Mouse (Mus musculus): ENCODE measurements around the gene Ccnk. TPM values are rescaled to one million over a fixed set of nuclear protein-coding genes. Genes with fewer than 3 reads are reported as not detected.

Gene Ccnk
- polyA plus RNA-seq, 1 experiment from 2014 or later = 2.4 TPM

GRCm38 (mm10) chr12:108226216-108226615 lies 46.8 kb downstream of the Ccnk start:
- WGBS = 81% methylated on average over 13 of the region's 13 CpGs
- no peak overlapping the region for H3K27ac ChIP-seq (ENCODE audit: low read length)
- H3K27me3 ChIP-seq (ENCODE audit: control insufficient read depth, insufficient read depth, low read depth, low read length) = no peaks in the 10 kb centered on the region
- H3K4me1 ChIP-seq (replicated peaks; ENCODE audit: control insufficient read depth, insufficient read depth, low read length) = peaks cover 12% of the 10 kb centered on the region
- H3K9ac ChIP-seq (ENCODE audit: low read length) = no peak overlapping the region
- H3K4me2 ChIP-seq (ENCODE audit: low read depth, low read length) = no peak overlapping the region
- no peaks in the 10 kb centered on the region for H3K9me3 ChIP-seq (ENCODE audit: control insufficient read depth, low read length)
- no peaks in the 10 kb centered on the region for H3K36me3 ChIP-seq (ENCODE audit: control insufficient read depth, insufficient read depth, low read length)
- H3K4me3 ChIP-seq (ENCODE audit: low read length) = no peak overlapping the region
- ATAC-seq (ENCODE audit: low read depth) = no peak

- no peaks in the 10 kb centered on the region for H3K9me3 ChIP-seq (ENCODE audit: control insufficient read depth, low read length)
- H3K4me3 ChIP-seq (ENCODE audit: low read length) = no peak overlapping the region
- peaks cover 7% of the 10 kb centered on the region for H3K4me1 ChIP-seq (replicated peaks; ENCODE audit: control insufficient read depth, insufficient read depth, low read length)
- no peak overlapping the region for H3K27ac ChIP-seq (ENCODE audit: low read length)
- H3K27me3 ChIP-seq (ENCODE audit: control insufficient read depth, insufficient read depth, low read depth, low read length) = no peaks in the 10 kb centered on the region
- no peaks in the 10 kb centered on the region for H3K36me3 ChIP-seq (ENCODE audit: control insufficient read depth, insufficient read depth, low read length)
- no peak overlapping the region for H3K9ac ChIP-seq (ENCODE audit: low read length)
- no peak for ATAC-seq (ENCODE audit: low read depth)
- WGBS = 86% methylated on average over 12 of the region's 12 CpGs
- no peak overlapping the region for H3K4me2 ChIP-seq (ENCODE audit: low read depth, low read length)
These were observed 47.6 kb downstream of the Ccnk start for GRCm38 (mm10) chr12:108226941-108227340.

DNA sequence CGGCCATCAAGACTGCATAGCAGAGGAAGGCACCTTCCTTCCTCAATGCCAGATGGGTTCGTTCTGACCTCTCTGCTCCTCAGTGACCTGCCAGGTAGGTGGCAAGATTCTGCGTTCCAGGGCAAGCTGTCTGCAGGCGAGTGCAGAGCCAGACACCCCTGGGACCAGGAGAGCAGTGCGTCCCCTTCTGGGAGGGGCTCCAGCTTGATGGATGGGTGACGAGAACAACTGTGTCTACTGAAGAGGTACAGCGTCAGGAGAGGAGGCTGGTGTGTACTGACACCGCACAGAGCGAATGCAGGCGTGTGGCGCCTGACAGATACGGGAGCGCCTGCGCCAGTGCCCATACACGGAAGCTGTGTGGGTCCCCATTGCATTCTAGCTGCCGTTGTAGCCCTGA lies 48.1 kb downstream of the Ccnk start:
- Histone ChIP-seq H3K4me3 (ENCODE audit: low read length) (no peak overlapping the region), H3K4me2 (ENCODE audit: low read depth, low read length) (no peak overlapping the region), H3K9ac (ENCODE audit: low read length) (no peak overlapping the region), H3K27ac (ENCODE audit: low read length) (no peak overlapping the region), H3K4me1 (replicated peaks; ENCODE audit: control insufficient read depth, insufficient read depth, low read length) (peaks cover 7% of the 10 kb centered on the region), H3K27me3 (ENCODE audit: control insufficient read depth, insufficient read depth, low read depth, low read length) (no peaks in the 10 kb centered on the region), H3K36me3 (ENCODE audit: control insufficient read depth, insufficient read depth, low read length) (no peaks in the 10 kb centered on the region), H3K9me3 (ENCODE audit: control insufficient read depth, low read length) (no peaks in the 10 kb centered on the region)
- WGBS = 80% methylated on average over 16 of the region's 16 CpGs
- ATAC-seq (ENCODE audit: low read depth) = no peak

- no peak overlapping the region for H3K9ac ChIP-seq (ENCODE audit: low read length)
- H3K4me3 ChIP-seq (ENCODE audit: low read length) = no peak overlapping the region
- no peak for ATAC-seq (ENCODE audit: low read depth)
- no peak overlapping the region for H3K27ac ChIP-seq (ENCODE audit: low read length)
- H3K9me3 ChIP-seq (ENCODE audit: control insufficient read depth, low read length) = no peaks in the 10 kb centered on the region
- no peaks in the 10 kb centered on the region for H3K36me3 ChIP-seq (ENCODE audit: control insufficient read depth, insufficient read depth, low read length)
- peaks cover 12% of the 10 kb centered on the region for H3K4me1 ChIP-seq (replicated peaks; ENCODE audit: control insufficient read depth, insufficient read depth, low read length)
- H3K4me2 ChIP-seq (ENCODE audit: low read depth, low read length) = no peak overlapping the region
- H3K27me3 ChIP-seq (ENCODE audit: control insufficient read depth, insufficient read depth, low read depth, low read length) = no peaks in the 10 kb centered on the region
- 63% methylated on average over 12 of the region's 12 CpGs for WGBS
These were observed 50.7 kb downstream of the Ccnk start for GRCm38 (mm10) chr12:108230077-108230476.

- Histone ChIP-seq H3K27ac (ENCODE audit: low read length) (no peak overlapping the region), H3K4me2 (ENCODE audit: low read depth, low read length) (no peak overlapping the region), H3K9me3 (ENCODE audit: control insufficient read depth, low read length) (no peaks in the 10 kb centered on the region), H3K27me3 (ENCODE audit: control insufficient read depth, insufficient read depth, low read depth, low read length) (no peaks in the 10 kb centered on the region), H3K4me1 (replicated peaks; ENCODE audit: control insufficient read depth, insufficient read depth, low read length) (peaks cover 9% of the 10 kb centered on the region), H3K36me3 (ENCODE audit: control insufficient read depth, insufficient read depth, low read length) (no peaks in the 10 kb centered on the region), H3K9ac (ENCODE audit: low read length) (no peak overlapping the region), H3K4me3 (ENCODE audit: low read length) (no peak overlapping the region)
- peak; percentile 34; the same call in 1 of the 2 replicates for ATAC-seq (ENCODE audit: low read depth)
- 40% methylated on average over 17 of the region's 18 CpGs for WGBS
These were observed 51.7 kb downstream of the Ccnk start for GRCm38 (mm10) chr12:108230821-108231794.

- no peak overlapping the region for H3K27ac ChIP-seq (ENCODE audit: low read length)
- no peak for ATAC-seq (ENCODE audit: low read depth)
- H3K4me2 ChIP-seq (ENCODE audit: low read depth, low read length) = no peak overlapping the region
- H3K36me3 ChIP-seq (ENCODE audit: control insufficient read depth, insufficient read depth, low read length) = no peaks in the 10 kb centered on the region
- H3K4me3 ChIP-seq (ENCODE audit: low read length) = no peak overlapping the region
- H3K9ac ChIP-seq (ENCODE audit: low read length) = no peak overlapping the region
- WGBS = 53% methylated on average over 9 of the region's 9 CpGs
- no peaks in the 10 kb centered on the region for H3K9me3 ChIP-seq (ENCODE audit: control insufficient read depth, low read length)
- peaks cover 15% of the 10 kb centered on the region for H3K4me1 ChIP-seq (replicated peaks; ENCODE audit: control insufficient read depth, insufficient read depth, low read length)
- H3K27me3 ChIP-seq (ENCODE audit: control insufficient read depth, insufficient read depth, low read depth, low read length) = no peaks in the 10 kb centered on the region
These were observed 52.5 kb downstream of the Ccnk start for GRCm38 (mm10) chr12:108231901-108232300.

GRCm38 (mm10) chr12:108233736-108234135 lies 54.4 kb downstream of the Ccnk start:
- no peak for ATAC-seq (ENCODE audit: low read depth)
- Histone ChIP-seq H3K4me3 (ENCODE audit: low read length) (no peak overlapping the region), H3K4me2 (ENCODE audit: low read depth, low read length) (no peak overlapping the region), H3K27ac (ENCODE audit: low read length) (no peak overlapping the region), H3K36me3 (ENCODE audit: control insufficient read depth, insufficient read depth, low read length) (no peaks in the 10 kb centered on the region), H3K9ac (ENCODE audit: low read length) (no peak overlapping the region), H3K4me1 (replicated peaks; ENCODE audit: control insufficient read depth, insufficient read depth, low read length) (peaks cover 28% of the 10 kb centered on the region), H3K27me3 (ENCODE audit: control insufficient read depth, insufficient read depth, low read depth, low read length) (no peaks in the 10 kb centered on the region), H3K9me3 (ENCODE audit: control insufficient read depth, low read length) (no peaks in the 10 kb centered on the region)
- 79% methylated on average over 6 of the region's 6 CpGs for WGBS

DNA sequence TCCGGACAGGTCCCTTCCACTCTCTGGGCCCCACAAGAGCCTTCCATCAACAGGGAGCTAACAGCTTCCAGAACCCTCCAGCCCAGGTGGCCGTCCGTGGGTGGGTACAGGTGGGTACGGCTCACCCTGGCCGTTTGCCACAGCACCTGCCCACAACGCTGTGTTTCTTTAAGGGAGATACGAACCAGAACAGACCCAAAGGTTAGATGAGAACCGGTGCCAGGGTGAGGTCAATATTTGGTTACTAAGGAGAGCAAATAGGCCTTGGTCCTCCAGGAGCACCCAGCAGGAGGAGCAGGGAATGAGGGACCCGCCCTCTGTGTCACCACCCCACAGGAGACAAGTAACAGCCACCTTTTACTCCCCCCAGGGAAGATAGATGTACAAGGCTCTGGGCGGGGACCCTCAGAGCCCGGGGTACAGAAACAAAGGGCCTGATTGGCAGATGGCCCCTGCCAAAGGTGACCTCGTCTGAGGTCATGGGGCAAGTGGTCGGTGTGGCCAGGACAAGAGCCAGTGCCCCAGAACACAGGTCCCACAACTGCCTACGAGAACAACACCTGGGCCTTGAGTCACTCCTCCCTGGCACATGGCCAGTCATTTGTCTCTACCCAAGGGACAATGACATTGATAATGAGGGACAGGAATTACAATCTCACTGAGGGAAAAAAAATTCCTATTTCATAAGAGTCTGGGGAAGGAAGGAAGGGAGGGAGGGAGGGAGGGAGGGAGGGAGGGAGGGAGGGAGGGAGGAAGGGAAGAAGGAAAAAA lies 55.6 kb downstream of the Ccnk start:
- no peaks in the 10 kb centered on the region for H3K27me3 ChIP-seq (ENCODE audit: control insufficient read depth, insufficient read depth, low read depth, low read length)
- H3K4me2 ChIP-seq (ENCODE audit: low read depth, low read length) = no peak overlapping the region
- ATAC-seq (ENCODE audit: low read depth) = no peak
- H3K9ac ChIP-seq (ENCODE audit: low read length) = no peak overlapping the region
- no peak overlapping the region for H3K27ac ChIP-seq (ENCODE audit: low read length)
- no peak overlapping the region for H3K4me3 ChIP-seq (ENCODE audit: low read length)
- WGBS = 56% methylated on average over 14 of the region's 14 CpGs
- H3K4me1 ChIP-seq (replicated peaks; ENCODE audit: control insufficient read depth, insufficient read depth, low read length) = peaks cover 40% of the 10 kb centered on the region
- no peaks in the 10 kb centered on the region for H3K9me3 ChIP-seq (ENCODE audit: control insufficient read depth, low read length)
- H3K36me3 ChIP-seq (ENCODE audit: control insufficient read depth, insufficient read depth, low read length) = no peaks in the 10 kb centered on the region

GRCm38 (mm10) chr12:108235976-108236555 lies 56.7 kb downstream of the Ccnk start:
- Histone ChIP-seq H3K4me1 (replicated peaks; ENCODE audit: control insufficient read depth, insufficient read depth, low read length) (peaks cover 50% of the 10 kb centered on the region), H3K27ac (ENCODE audit: low read length) (no peak overlapping the region), H3K36me3 (ENCODE audit: control insufficient read depth, insufficient read depth, low read length) (no peaks in the 10 kb centered on the region), H3K4me3 (ENCODE audit: low read length) (no peak overlapping the region), H3K27me3 (ENCODE audit: control insufficient read depth, insufficient read depth, low read depth, low read length) (no peaks in the 10 kb centered on the region), H3K4me2 (ENCODE audit: low read depth, low read length) (no peak overlapping the region), H3K9me3 (ENCODE audit: control insufficient read depth, low read length) (no peaks in the 10 kb centered on the region), H3K9ac (ENCODE audit: low read length) (no peak overlapping the region)
- 70% methylated on average over 18 of the region's 18 CpGs for WGBS
- ATAC-seq (ENCODE audit: low read depth) = no peak
